ENCODE assay signal across 8 mouse cellular contexts in the genomic region with DNA sequence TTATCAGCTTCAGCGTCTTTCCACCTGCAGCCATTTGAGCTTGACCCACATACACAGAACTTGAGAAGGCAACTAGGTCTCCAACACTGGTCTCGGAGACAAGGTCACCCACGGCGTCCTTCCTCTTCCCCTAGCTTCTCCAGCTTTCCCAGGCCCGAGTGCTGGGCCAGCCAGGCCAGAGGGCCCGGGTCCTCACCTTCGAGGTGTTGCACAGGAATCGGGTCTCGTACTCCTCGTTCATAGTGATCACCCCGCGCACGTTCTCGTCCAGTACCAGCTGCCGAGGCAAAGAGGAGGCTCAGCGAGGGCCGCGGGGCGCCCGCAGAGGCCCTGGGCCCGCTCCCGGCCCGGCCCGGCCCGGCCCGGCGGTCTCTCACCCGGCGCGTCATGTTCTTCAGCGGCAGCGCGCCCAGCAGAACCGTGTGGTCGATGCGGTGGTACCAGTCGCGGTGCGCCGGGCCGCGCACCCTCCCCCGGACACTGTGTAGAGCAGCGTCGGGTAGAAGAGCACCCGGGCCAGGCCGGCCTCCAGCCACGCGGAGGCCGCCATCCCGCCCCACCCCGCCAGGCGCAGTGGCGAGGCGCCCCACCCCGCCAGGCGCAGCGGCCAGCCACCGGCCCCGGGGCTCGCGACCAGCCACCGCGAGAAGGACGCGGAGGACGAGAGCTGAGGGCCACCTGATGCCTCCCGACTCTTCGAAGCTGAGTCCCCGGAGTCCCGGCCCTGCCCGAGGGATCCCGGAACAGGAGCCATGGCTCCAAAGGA. TPM values are rescaled to one million over a fixed set of nuclear protein-coding genes. Genes with fewer than 3 reads are reported as not detected.
DNase-seq lines count a peak whose midpoint lies in the region; ATAC-seq lines count a peak whose summit lies in the region.

No protein-coding gene starts in this region.

- DNase-seq in Muller cell, postnatal 12 days (ENCODE audit: inconsistent ontology term): peak; percentile 84
- peak; percentile 61 for DNase-seq in cerebellum, adult 8-10 months
- DNase-seq in forelimb bud, embryonic 11.5 days (ENCODE audit: low read depth, low spot score): peak; percentile 61
- peak; percentile 36 to 69 for DNase-seq in layer of hippocampus, postnatal 25 days (ENCODE audit: extremely low spot score in 1 of 2, low spot score in 1 of 2)
- peak; percentile 85 to 89 for DNase-seq in lung, postnatal 4 days
- DNase-seq in retina, postnatal 1 day: peak; percentile 80
- DNase-seq in urinary bladder, adult 18-20 months (ENCODE audit: low spot score in 2 of 2): peak; percentile 57 to 74

- ATAC-seq in hematopoietic stem cell, adult 5-6 weeks (replicated peaks in 1 of 2; ENCODE audit: insufficient read depth in 1 of 2, low FRiP score in 2 of 2, low TSS enrichment in 1 of 2, low read depth in 1 of 2, poor library complexity in 2 of 2, severe bottlenecking in 2 of 2): peak; percentile 50 to 74

RNA-seq across cellular contexts. Expression of a gene that starts 12.8 kb away (rescaled TPM):
- total RNA-seq in hematopoietic stem cell, adult 5-6 weeks (2017): 62.2 and 92.6 TPM in 2 replicates
- 100 to 1,000 TPM; 219 to 254 TPM for total RNA-seq in layer of hippocampus, postnatal 25 days (2021)

RNA-seq across cellular contexts. Expression of a gene that starts 12.9 kb away (rescaled TPM):
- total RNA-seq in hematopoietic stem cell, adult 5-6 weeks (2017): 25.1 and 37.2 TPM in 2 replicates
- 10 to 100 TPM; 32.5 to 43.0 TPM for total RNA-seq in layer of hippocampus, postnatal 25 days (2021)

RNA-seq across cellular contexts. Expression of a gene that starts 22.8 kb away (rescaled TPM):
- 34.6 and 53.8 TPM in 2 replicates for total RNA-seq in hematopoietic stem cell, adult 5-6 weeks (2017)
- total RNA-seq in layer of hippocampus, postnatal 25 days (2021): 100 to 1,000 TPM; 138 to 153 TPM

RNA-seq across cellular contexts. Expression of a gene that starts 31.8 kb away (rescaled TPM):
- total RNA-seq in hematopoietic stem cell, adult 5-6 weeks (2017): not detected in 2 replicates
- total RNA-seq in layer of hippocampus, postnatal 25 days (2021): 100 to 1,000 TPM; 209 to 222 TPM

Comparison
In these comparisons a context has a peak if more than half of its experiments do, and no peak if none do; other contexts are left out.
1. Peak in every context shown above with its lines: DNase-seq and ATAC-seq.